Mouse (Mus musculus) CH12F3 (cell line): Measurements from ENCODE around the gene Gpr55.
"Not testable (repeated sequence)": the region's sequence is repeated elsewhere in the genome, so short reads cannot be mapped to it uniquely, and the experiment has no call there.

Source experiments
- in situ Hi-C: fragments of 300-500 bp; cut with MboI; formaldehyde crosslinking; loops from 2 replicates; pipeline ENCODE4 v1.14.3; 2020; ENCODE audit warnings: low sequenced_read_pairs

The Gpr55 gene

GRCm38 (mm10) chr1:85960873-85961272, at the start of gene Gpr55:
Gene Gpr55 (minus strand): TSS chr1:85961007.
- in situ Hi-C loops = no loop called here

GRCm38 (mm10) chr1:86007778-86008177, 47.0 kb upstream of the Gpr55 start:
- in situ Hi-C loops = loop anchor here (5.0 kb wide), 1 partner anchor 155 kb away; no protein-coding TSS in a partner anchor

- in situ Hi-C loops = loop anchor here (5.0 kb wide), 1 partner anchor 154 kb away; no protein-coding TSS in a partner anchor
Measured at GRCm38 (mm10) chr1:86006040-86006439, 45.2 kb upstream of the Gpr55 start.

GRCm38 (mm10) chr1:86005540-86005939, 44.7 kb upstream of the Gpr55 start:
- in situ Hi-C loops = loop anchor here (5.0 kb wide), 1 partner anchor 153 kb away; no protein-coding TSS in a partner anchor

GRCm38 (mm10) chr1:85999853-86000570, 39.2 kb upstream of the Gpr55 start:
- in situ Hi-C loops = loop anchor here (5.0 kb wide), 1 partner anchor 53 kb away; no protein-coding TSS in a partner anchor

- in situ Hi-C loops = loop anchor here (5.0 kb wide), 1 partner anchor 51 kb away; no protein-coding TSS in a partner anchor
Measured at GRCm38 (mm10) chr1:85998012-85998411, 37.2 kb upstream of the Gpr55 start.

GRCm38 (mm10) chr1:85997221-85997620, 36.4 kb upstream of the Gpr55 start:
- in situ Hi-C loops = loop anchor here (5.0 kb wide), 1 partner anchor 50 kb away; no protein-coding TSS in a partner anchor

GRCm38 (mm10) chr1:85993541-85993940, 32.7 kb upstream of the Gpr55 start:
- in situ Hi-C loops = no loop called here

GRCm38 (mm10) chr1:85992175-85992574, 31.4 kb upstream of the Gpr55 start:
- in situ Hi-C loops = no loop called here

GRCm38 (mm10) chr1:85988882-85989281, 28.1 kb upstream of the Gpr55 start:
- in situ Hi-C loops = not testable (repeated sequence)

GRCm38 (mm10) chr1:85988351-85988750, 27.5 kb upstream of the Gpr55 start:
- in situ Hi-C loops = no loop called here

GRCm38 (mm10) chr1:85985784-85986183, 25.0 kb upstream of the Gpr55 start:
- in situ Hi-C loops = no loop called here

- in situ Hi-C loops = no loop called here
Measured at GRCm38 (mm10) chr1:85981738-85982357, 21.0 kb upstream of the Gpr55 start.

- in situ Hi-C loops = no loop called here
Measured at GRCm38 (mm10) chr1:85977709-85978108, 16.9 kb upstream of the Gpr55 start.

GRCm38 (mm10) chr1:85973468-85973877, 12.7 kb upstream of the Gpr55 start:
- in situ Hi-C loops = no loop called here

- in situ Hi-C loops = no loop called here
Measured at GRCm38 (mm10) chr1:85972341-85972740, 11.5 kb upstream of the Gpr55 start.

- in situ Hi-C loops = no loop called here
Measured at GRCm38 (mm10) chr1:85971070-85971469, 10.3 kb upstream of the Gpr55 start.

GRCm38 (mm10) chr1:85969519-85969918, 8.7 kb upstream of the Gpr55 start:
- in situ Hi-C loops = no loop called here

- in situ Hi-C loops = no loop called here
Measured at GRCm38 (mm10) chr1:85969081-85969480, 8.3 kb upstream of the Gpr55 start.

GRCm38 (mm10) chr1:85965856-85966255, 5.0 kb upstream of the Gpr55 start:
- in situ Hi-C loops = no loop called here

- in situ Hi-C loops = no loop called here
Measured at GRCm38 (mm10) chr1:85962081-85962480, 1.3 kb upstream of the Gpr55 start.

- in situ Hi-C loops = no loop called here
Measured at GRCm38 (mm10) chr1:85959889-85960276, 924 bp downstream of the Gpr55 start.
